Mouse (Mus musculus): ENCODE results near the gene Tom1l2. TPM values are rescaled to one million over a fixed set of nuclear protein-coding genes. Genes with fewer than 3 reads are reported as not detected.
A peak's percentile ranks its signal among the peaks of the same experiment; 100 is the strongest.

Gene Tom1l2
- total and polyA plus RNA-seq, 3 experiments: 4.8 to 10.4 (median 10.4) TPM

DNA sequence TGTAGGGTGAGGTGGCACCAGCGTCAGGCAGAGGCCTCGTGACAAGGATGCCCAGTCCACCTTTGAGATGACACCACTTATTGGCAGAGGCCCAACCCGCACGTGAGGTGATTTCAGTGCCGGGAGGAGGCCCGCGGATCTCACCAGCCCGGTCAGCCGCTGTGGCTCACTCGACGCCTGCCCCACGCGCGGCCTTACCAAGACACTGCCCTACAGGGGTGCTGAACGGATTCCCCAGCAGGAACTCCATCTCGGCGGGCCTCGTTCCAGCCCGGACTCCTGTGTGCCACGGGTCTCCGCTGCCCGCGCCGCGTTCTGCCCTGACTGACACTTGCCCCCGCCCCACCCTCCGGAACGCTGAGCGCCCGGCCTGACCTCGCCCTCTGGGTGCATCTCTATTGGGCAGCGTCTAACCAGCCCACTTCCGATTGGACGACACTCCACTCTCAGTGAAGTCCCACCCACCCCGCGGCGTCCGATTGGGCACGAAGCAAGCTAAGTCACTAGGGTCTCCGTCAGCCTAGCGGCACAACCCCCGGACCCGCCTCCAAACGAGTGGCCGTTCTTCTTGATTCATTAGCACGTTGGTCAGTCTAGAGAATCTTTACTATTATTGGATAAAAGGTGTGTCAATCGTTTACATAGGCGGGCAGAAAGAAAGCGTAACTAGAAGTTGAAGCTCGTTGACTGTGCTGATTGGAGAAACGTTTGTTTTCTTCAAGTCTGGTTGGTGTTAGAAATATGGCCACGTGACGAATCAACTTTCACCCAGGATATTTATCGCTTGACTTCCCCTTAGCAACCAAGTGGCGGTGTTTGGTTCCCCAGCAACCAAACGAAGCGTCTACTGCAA, at the start of gene Tom1l2, which contains the start of gene Drc3 (continued):
- 0 out of 2 replicates have a peak, but pooled peaks have one; percentile 47 for TF ChIP-seq IRF4 (IDR thresholded peaks at IDR 0.05; ENCODE audit: low read depth, low read length)

DNA sequence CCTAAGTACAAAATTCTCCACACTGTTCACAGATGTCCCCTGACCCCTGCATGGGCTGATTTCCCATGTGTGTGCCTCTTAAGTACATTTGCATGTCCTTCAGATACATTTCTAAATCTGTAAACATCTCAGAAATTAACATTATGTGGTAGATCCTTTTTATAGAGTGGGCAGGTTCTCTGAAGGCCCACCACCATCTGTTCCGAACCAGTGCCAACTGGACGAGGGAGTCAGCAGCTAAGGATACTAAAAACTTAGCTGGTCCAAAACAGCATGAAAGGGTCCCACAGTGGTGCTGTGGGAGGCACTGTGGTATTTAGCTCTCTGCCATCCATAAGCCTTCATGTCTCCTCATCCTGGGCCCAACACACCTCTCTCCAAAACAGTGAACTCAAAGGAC, 44.5 kb upstream of the Tom1l2 start:
- Histone ChIP-seq H3K9me3 (replicated peaks; ENCODE audit: low read length) (no peaks in the 10 kb centered on the region), H3K79me2 (replicated peaks; ENCODE audit: control insufficient read depth, extremely low read depth, insufficient read depth, poor library complexity, severe bottlenecking) (no peaks in the 10 kb centered on the region), H3K4me2 (ENCODE audit: insufficient read depth, low read depth, poor library complexity, severe bottlenecking) (no peak overlapping the region), H3K27ac (ENCODE audit: insufficient read depth, low read depth) (no peak overlapping the region), H3K27me3 (replicated peaks) (no peaks in the 10 kb centered on the region), H3K9ac (ENCODE audit: insufficient read depth, low read depth) (no peak overlapping the region), H3K4me3 (replicated peaks in 1 of 3; ENCODE audit: low read depth in 2 of 3, low read length in 2 of 3, poor library complexity in 1 of 3) (no peak overlapping the region), H3K36me3 (replicated peaks in 1 of 2; ENCODE audit: control insufficient read depth in 1 of 2, insufficient read depth in 1 of 2, low read length in 1 of 2) (peaks cover 20 to 51% of the 10 kb centered on the region in 2 experiments), H3K4me1 (ENCODE audit: control insufficient read depth in 1 of 2, insufficient read depth in 2 of 2) (no peaks in the 10 kb centered on the region)
- TF ChIP-seq RCOR1 (conservative IDR thresholded peaks at IDR 0.05; ENCODE audit: low read depth, low read length) (no peak), ZNF384 (IDR thresholded peaks at IDR 0.05; ENCODE audit: low read depth, low read length) (no peak), KAT2A (IDR thresholded peaks at IDR 0.05; ENCODE audit: insufficient replicate concordance, low read length) (no peak), NRF1 (IDR thresholded peaks at IDR 0.05; ENCODE audit: low read depth, low read length) (no peak), MYC (IDR thresholded peaks at IDR 0.05; ENCODE audit: low read depth, low read length) (no peak), MAX (IDR thresholded peaks at IDR 0.05; ENCODE audit: low read length) (no peak), NELFE (IDR thresholded peaks at IDR 0.05; ENCODE audit: low read depth, low read length) (no peak), ZC3H11A (IDR thresholded peaks at IDR 0.05; ENCODE audit: low read depth, low read length) (no peak), RAD21 (IDR thresholded peaks at IDR 0.05; ENCODE audit: low read depth, low read length) (no peak), E2F4 (IDR thresholded peaks at IDR 0.05; ENCODE audit: insufficient replicate concordance, low read depth, low read length) (no peak), POLR2AphosphoS2 (IDR thresholded peaks at IDR 0.05; ENCODE audit: low read depth, low read length) (no peak)
- dilution Hi-C loops (cut with MboI; ENCODE audit: extremely low pct_ligation_motif_present, extremely low pct_unique_long_range_greater_than_20kb, low sequenced_read_pairs): no loop called here
- in situ Hi-C loops (cut with MboI; ENCODE audit: low pct_ligation_motif_present, low pct_unique_long_range_greater_than_20kb, low sequenced_read_pairs): loop anchor here (5.0 kb wide), 1 partner anchor 35 kb away; no protein-coding TSS in a partner anchor
- no peak for DNase-seq (ENCODE audit: extremely low read depth)

DNA sequence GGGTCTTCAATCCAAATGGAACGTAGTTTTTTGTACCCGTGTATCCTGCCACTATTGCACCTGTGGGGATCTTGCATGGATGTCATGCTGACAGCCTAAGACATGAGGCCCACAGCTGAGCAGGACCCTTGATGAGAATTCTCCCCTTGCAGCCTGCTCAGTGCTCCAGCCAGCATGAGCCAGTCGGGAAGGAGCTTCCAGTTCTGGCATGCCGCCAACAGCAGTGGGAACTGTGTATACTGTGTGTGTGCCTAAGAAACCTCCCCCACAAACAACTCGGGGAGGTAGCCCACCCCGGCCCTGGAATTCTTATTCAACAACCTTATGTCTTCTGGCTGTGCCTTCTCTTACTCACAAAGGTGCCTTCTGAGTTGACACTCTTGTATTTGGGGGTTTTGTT, 43.8 kb upstream of the Tom1l2 start:
- DNase-seq (ENCODE audit: extremely low read depth): no peak
- Histone ChIP-seq H3K79me2 (replicated peaks; ENCODE audit: control insufficient read depth, extremely low read depth, insufficient read depth, poor library complexity, severe bottlenecking) (no peaks in the 10 kb centered on the region), H3K27me3 (replicated peaks) (no peaks in the 10 kb centered on the region), H3K9ac (ENCODE audit: insufficient read depth, low read depth) (no peak overlapping the region), H3K4me3 (replicated peaks in 1 of 3; ENCODE audit: low read depth in 2 of 3, low read length in 2 of 3, poor library complexity in 1 of 3) (no peak overlapping the region), H3K4me2 (ENCODE audit: insufficient read depth, low read depth, poor library complexity, severe bottlenecking) (no peak overlapping the region), H3K4me1 (ENCODE audit: control insufficient read depth in 1 of 2, insufficient read depth in 2 of 2) (no peaks in the 10 kb centered on the region), H3K27ac (ENCODE audit: insufficient read depth, low read depth) (no peak overlapping the region), H3K9me3 (replicated peaks; ENCODE audit: low read length) (no peaks in the 10 kb centered on the region), H3K36me3 (replicated peaks in 1 of 2; ENCODE audit: control insufficient read depth in 1 of 2, insufficient read depth in 1 of 2, low read length in 1 of 2) (peaks cover 14 to 45% of the 10 kb centered on the region in 2 experiments)
- TF ChIP-seq TBP (conservative IDR thresholded peaks at IDR 0.05; ENCODE audit: low read depth, low read length) (no peak), BHLHE40 (IDR thresholded peaks at IDR 0.05; ENCODE audit: low read depth, low read length) (no peak), CHD1 (IDR thresholded peaks at IDR 0.05; ENCODE audit: low read depth, low read length) (no peak), IRF4 (IDR thresholded peaks at IDR 0.05; ENCODE audit: low read depth, low read length) (no peak), MAX (IDR thresholded peaks at IDR 0.05; ENCODE audit: low read length) (no peak), USF1 (IDR thresholded peaks at IDR 0.05; ENCODE audit: low read depth, low read length) (no peak), JUN (IDR thresholded peaks at IDR 0.05; ENCODE audit: insufficient read depth, low read depth, low read length) (no peak), MAZ (IDR thresholded peaks at IDR 0.05; ENCODE audit: low read depth, low read length) (no peak), ZC3H11A (IDR thresholded peaks at IDR 0.05; ENCODE audit: low read depth, low read length) (no peak), UBTF (IDR thresholded peaks at IDR 0.05; ENCODE audit: low read depth, low read length) (no peak), MEF2A (IDR thresholded peaks at IDR 0.05; ENCODE audit: borderline replicate concordance, low read depth, low read length) (no peak), RCOR1 (conservative IDR thresholded peaks at IDR 0.05; ENCODE audit: low read depth, low read length) (no peak), MAFK (IDR thresholded peaks at IDR 0.05; ENCODE audit: insufficient replicate concordance, low read length) (no peak), GABPA (IDR thresholded peaks at IDR 0.05; ENCODE audit: insufficient replicate concordance, low read depth, low read length) (no peak)
- dilution Hi-C loops (cut with MboI; ENCODE audit: extremely low pct_ligation_motif_present, extremely low pct_unique_long_range_greater_than_20kb, low sequenced_read_pairs) (no loop called here), in situ Hi-C loops (cut with MboI; ENCODE audit: low pct_ligation_motif_present, low pct_unique_long_range_greater_than_20kb, low sequenced_read_pairs) (loop anchor here (5.0 kb wide), 1 partner anchor 34 kb away; no protein-coding TSS in a partner anchor)
